Mouse (Mus musculus) spleen, postnatal 36 days (tissue): ENCODE results near the gene Epb41l4b.

Experiments used
- DNase-seq, 2 experiments: peaks; one replicate each; pipeline ENCODE4 v3.0.0; 2022; ENCODE audit warnings: low spot score in 2 of 2, mixed read lengths in 1 of 2

Epb41l4b gene

DNA sequence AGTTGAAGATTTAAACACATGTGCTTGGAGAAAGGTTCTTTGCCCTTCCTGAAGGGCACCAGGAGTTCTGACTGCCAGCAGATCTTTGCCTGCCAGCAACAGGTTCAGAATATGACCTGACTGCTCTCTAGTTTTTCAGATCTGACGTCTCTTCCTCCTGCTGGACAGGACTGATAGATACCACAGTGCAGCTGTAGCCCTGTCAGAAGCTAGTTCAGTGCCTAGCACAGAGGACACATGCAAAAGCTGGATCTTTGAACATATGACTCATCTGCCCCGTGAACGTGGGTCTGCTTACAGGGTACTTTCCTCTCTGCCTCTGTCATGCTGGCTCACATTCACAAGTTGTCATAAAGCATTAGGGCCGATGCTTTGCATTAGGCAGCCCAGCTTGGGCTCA is 199.0 kb downstream of the Epb41l4b start:
- DNase-seq: no peak

DNA sequence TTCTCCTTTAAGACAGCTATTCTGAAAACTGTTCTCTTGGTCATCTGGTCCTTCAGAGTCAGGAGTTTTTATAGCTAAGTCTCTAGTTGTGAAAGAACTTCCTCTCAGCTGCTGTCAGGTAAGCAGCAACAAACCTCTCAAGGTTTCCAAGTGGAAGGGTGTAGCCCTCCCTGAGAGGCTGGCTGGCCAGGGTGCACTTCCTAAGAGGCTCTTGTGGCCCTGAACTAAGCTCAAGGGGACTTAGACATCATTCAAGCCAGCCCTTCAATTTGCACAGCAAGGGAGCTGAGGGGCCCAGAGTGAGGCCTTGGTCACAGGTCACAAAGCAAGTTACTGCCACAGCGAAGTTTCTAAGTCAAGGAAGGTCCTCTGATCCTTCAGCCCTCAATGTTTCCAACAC is 200.0 kb downstream of the Epb41l4b start:
- no peak for DNase-seq

DNA sequence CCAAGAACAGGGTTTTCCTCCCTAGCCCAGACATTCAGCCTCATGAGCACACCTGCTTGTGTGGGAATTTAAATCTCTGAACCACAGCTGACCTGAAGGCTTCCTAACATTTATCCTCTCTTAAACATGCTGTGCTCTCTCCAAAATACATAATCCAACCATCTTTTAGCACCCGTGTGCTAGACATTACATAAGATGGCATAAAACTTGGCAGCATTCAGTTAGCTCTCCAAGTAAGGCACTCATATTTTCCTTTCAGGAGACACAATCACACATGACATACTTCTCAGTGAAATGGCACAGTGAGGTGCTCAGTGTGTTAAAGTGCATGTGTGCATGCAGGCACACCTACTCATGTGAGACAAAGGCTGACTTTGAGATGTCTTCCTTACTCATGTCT is 200.7 kb downstream of the Epb41l4b start:
- no peak for DNase-seq
